In the genomic region with DNA sequence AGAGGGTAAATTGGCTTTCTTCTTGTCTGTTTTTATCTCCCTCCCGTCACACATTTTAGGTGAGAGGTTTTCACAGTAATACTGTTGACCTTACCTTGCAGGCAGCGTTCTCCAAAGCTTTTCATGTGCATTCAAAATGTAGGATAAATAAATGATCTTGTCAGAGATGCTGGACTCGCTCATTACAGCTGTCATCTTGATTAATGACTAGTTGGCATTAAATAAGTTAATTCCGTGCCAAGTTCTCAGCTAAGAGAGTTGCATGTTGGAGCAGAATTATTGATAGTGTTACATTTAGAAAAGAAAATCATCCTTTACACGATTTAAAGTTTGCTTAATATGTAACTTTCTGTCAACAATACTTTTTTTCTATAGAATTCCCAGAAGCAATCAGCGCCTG, we compare ENCODE assay signal across 21 mouse cellular contexts. TPM values are rescaled to one million over a fixed set of nuclear protein-coding genes. Genes with fewer than 3 reads are reported as not detected.
"Had no signal": no experiment of that assay in that cellular context is flagged by ENCODE, and none has a peak within 500 bp of the region (broad histone marks: within the 10 kb centered on the region; RNA-seq: fewer than 3 reads in every experiment).

No protein-coding gene starts in this region.

- ATAC-seq: liver, postnatal 0 days; lung, postnatal 0 days; midbrain, embryonic 16.5 days had no signal

- H3K4me3 ChIP-seq: lung, embryonic 15.5 days; megakaryocyte, embryonic 14.5 days; midbrain, embryonic 12.5 days; neural tube, embryonic 12.5 days; stomach, embryonic 15.5 days had no signal

- H3K9ac ChIP-seq: liver, postnatal 0 days; lung, embryonic 15.5 days; midbrain, embryonic 12.5 days; neural tube, embryonic 12.5 days; stomach, embryonic 15.5 days had no signal

- H3K4me2 ChIP-seq: lung, embryonic 15.5 days; midbrain, embryonic 12.5 days; neural tube, embryonic 12.5 days; stomach, embryonic 15.5 days had no signal

- H3K4me1 ChIP-seq: megakaryocyte, embryonic 14.5 days had no signal

- H3K9me3 ChIP-seq: lung, embryonic 15.5 days; midbrain, embryonic 12.5 days; neural tube, embryonic 12.5 days; stomach, embryonic 15.5 days had no signal

- H3K27ac ChIP-seq: lung, embryonic 15.5 days; macrophage; midbrain, embryonic 12.5 days; neural tube, embryonic 12.5 days; stomach, embryonic 15.5 days; stomach, postnatal 0 days had no signal

- H3K36me3 ChIP-seq: lung, embryonic 15.5 days; midbrain, embryonic 12.5 days; neural tube, embryonic 12.5 days; stomach, embryonic 15.5 days had no signal

- DNase-seq: liver, postnatal 0 days; lung, adult 2 months; lung, postnatal 14 days; lung, postnatal 36 days; midbrain, embryonic 14.5 days; right cerebral cortex, postnatal 14 days; thymus, adult 2 months; thymus, postnatal 25 days; thymus, postnatal 4 days had no signal

RNA-seq across cellular contexts. Expression of a gene that starts 4.9 kb away (rescaled TPM):
- total RNA-seq: megakaryocyte progenitor cell, adult 5-6 weeks; monocyte, adult 5-6 weeks; neutrophil, adult 5-6 weeks had no signal
- polyA plus RNA-seq: liver, postnatal 0 days; macrophage had no signal
